Mouse (Mus musculus): ENCODE results near the gene Rmnd1. TPM values are rescaled to one million over a fixed set of nuclear protein-coding genes. Genes with fewer than 3 reads are reported as not detected.

Rmnd1 gene
- total RNA-seq, 2 experiments from 2014 or later: 65.8 to 66.0 TPM

DNA sequence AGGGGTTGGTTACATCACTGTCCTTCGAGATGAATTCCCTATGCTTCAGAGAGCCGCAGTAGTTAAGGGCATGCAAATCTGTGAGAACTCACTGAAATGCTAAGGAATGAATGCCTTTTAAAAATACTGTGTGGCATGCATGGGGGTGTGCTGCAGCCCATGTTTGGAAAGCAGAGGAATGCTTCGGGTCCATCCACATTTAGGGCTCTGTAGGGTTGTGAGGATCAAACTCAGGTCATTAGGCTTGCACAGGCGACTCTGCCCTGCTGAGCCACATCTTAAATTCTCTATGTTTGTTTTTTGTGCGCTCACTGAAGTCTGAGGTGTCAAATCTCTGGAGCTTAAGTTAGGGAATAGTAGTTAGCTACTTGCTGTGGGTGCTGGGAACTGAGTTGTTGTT is 41.1 kb downstream of the Rmnd1 start:
- DNase-seq: no peak

DNA sequence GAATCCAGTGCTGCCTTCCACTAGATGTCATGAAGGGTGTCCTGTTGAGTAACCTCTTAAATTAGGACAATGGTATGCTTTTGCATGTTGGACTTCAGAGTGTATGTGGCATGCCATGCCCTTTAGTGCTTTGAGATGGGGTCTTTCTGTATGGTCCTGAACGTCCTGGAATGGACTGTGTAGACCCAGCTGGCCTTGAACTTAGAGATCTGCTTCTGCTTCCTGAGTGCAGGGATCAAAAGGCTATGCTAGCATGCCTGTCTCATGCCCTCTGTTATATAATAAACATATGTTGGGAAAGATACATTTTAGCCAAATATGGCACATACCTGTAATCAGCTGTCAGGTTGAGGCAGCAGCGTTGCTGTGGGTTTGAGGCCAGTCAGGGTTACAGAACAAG is 41.6 kb downstream of the Rmnd1 start:
- DNase-seq: no peak

DNA sequence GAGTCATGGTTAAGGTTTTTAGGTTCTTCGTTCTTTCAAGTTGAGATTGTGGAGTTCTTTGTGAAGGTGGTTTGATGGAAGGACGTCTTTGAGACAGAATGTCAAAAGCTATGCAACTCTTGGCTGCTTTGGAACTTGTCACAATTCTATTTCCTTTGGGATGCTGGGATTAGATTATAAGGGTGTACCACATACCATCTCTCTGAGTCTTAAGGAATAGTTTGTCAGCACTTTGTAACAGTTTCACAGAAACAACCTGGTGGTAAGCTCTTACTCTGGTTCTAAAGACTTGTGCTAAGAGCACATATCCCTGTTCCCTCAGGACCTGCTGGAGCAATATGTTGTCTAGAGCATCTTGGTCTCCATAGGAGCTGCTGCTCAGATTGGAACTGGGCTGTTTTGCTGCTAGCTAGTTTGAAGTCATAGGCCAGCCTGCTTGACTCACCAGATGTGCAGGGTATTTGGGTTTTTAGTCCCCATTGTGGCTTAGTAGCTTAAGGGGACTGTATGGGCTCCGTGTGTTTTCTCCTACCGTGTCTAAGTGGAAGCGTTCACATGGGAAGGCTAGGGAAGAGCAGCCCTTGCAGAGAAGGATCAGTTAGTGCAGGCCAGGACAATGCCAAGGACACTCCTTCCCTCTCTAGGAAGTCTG is 42.6 kb downstream of the Rmnd1 start:
- DNase-seq: no peak

DNA sequence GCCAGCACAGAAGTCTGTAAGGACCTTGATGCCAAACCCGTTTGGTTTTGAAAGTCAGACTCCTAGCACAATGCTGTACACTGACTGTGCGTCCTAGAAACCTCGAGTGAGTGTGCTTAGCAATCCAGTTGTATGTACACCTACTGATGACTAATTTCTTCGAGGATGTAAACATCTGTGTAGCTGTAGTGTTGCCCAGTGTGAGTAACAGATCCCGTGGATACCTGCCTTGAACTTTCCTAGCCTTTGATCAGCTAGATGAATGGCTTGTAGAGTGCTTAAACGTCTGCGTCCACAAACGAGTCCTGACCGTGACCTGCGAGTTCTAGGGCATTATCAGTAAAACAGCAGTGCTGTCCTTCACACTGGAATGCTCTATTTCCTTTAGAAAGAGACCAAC is 43.2 kb downstream of the Rmnd1 start:
- no peak for DNase-seq

DNA sequence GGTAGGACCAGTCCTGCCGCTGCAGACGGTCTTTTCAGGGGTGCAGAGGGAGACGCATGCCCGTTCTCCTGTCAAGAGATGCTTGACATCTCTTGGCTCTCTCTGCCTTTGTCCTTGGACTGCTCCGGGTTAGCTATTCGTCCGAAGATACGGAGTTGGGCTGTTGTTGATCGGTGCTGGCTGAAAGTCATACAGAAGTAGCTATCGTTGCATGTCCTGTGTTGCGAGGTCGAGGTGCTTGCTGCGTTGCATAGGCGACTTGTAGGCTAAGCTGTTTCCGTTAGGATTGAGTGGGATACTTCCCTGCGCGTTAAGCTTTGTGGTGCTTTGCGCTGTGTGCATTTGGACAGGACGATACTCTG is 43.8 kb downstream of the Rmnd1 start:
- peak in 1 of 2 experiments; percentile 57 for DNase-seq

DNA sequence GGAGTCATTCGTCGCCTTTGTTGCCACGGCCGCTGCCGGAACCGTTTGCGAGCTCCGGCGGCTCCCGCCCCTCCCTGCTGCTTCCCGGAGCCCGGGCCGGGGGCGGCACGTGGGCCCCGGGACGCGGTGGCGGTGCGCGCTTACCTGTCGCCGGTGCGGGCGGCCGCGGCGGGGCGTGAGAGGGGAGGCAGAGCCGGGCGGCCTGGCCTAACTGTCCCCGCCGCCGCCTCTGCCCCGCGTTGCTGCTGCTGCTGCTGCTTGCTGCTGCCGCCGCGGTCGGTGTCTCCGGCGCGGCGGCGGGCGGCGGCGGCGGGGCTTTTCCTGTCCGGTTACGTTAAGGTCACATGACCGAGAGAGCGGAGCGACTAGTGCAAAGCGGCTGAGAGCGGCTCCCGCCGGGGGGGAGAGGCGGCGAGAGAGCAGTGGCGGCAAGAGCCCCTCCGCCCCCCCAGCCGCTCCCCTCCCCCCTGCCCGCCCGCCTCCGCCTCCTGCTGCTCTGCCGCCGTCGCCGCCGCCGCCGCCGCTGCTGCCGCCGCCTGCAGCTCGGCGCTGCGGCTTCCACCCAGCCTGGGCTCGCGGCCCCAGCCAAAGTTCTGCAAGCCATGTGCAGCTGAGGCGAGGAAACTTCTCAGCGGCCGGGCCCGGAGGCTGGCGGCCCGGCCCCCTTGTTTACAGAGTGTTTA is 44.3 kb downstream of the Rmnd1 start, which contains the start of gene Zbtb2:
TSS of gene Zbtb2 (minus strand) at position 408 of the 683 bp plus-strand sequence.
- DNase-seq: peak; percentile 69 to 78

DNA sequence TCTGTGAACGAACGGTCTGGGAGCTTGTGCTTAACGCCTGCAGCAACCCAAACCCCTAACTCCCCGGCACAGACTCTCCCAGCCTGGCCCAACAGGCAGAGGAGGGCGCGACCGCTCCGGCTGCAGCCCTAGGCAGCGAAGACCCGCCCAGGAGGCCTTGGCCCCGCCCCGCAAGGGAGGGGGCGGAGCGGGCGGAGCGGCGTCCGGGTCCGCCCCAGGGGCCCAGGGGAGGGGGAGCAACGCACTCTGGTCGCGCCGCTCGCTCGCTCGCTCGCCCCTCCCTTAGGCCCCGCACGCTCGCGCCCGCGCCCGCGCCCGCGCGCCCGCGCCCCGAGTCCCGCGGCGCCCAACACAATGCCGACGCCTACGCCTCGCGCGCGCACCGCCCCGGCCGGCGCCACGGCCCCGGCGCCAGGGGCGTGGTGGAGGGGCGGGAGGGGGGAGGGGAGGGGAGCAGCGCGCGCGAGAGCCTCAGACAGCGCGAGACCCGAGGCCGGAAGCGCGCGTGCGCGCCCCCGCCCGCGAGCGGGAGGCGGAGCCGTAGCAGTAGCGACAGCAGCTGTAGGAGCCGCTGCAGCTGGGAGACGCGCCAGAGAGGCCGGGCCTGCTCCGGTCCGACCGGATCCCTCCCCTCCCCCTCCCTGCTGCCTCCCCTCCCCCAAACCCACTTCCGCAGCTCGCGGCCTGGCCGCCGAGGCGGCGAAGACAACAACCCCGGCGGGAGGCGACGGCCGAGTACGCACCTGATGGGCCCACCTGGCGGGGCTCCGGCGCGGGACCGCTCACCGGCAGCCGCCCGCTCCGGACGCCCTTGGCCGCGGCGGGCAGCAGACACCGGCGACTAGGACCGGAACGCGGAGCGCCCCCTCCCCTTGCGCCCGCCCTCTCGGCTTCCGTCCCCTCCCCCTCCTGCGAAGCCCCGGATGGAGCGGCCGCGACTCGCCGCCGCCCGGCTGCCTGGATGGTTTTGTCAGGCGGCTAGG is 45.3 kb downstream of the Rmnd1 start:
- DNase-seq: peak; percentile 93 to 97

DNA sequence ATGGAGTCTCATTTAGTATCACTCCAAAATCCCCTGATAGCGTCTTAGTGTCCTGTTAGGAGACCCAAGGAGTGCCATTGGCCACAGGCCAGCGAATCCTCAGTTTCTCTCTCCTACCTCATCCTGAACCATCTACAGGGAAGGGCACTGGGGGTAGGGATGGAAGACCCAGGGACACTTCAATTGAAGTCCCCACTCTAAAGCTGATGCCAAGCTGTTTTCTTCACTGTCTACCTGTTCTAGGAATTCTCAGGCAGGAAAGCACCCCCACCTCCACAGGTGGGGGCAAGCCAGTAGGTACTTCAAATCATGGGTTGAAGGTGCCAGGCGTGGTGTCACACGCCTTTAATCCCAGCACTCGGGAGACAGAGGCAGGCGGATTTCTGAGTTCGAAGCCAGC is 47.9 kb downstream of the Rmnd1 start:
- no peak for DNase-seq

DNA sequence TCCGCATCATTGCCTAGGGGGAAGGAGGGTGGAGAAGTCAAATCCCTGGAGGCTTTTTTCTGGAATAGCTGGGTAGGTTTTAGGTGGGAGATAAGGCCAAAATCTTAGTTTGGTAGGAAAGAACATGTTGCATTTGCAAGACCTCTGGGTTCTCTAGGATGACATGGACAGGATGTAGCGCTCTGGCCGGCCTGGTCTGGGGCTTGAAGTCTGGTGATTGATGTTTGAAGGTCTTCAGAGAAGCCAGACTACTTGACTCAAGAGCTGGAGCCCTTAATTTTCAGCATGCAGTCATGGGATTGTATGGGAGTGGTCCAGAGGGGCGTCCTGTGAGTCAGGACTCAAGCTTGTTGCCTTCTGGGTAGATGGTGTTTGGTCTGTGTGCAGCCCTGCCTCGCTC is 51.4 kb downstream of the Rmnd1 start:
- no peak for DNase-seq

DNA sequence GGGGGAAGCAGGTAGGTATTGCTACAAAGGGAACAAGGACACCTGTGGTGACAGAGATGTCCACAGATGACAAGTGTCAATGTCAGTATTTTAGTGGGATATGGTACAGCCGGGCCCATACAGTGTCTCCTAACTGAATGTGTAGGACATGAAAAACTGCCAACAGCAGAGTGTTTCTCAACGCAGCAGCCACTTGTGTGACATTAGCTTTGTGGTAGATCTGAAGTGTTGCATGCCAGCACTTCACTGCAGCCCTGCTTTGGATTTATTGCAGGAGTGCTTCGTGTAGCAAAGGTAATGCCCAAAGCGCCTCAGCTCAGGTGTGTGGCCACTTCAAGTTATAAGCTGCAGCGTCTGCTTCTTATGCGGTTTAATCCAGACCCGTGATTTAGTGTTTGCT is 55.3 kb downstream of the Rmnd1 start:
- no peak for DNase-seq

DNA sequence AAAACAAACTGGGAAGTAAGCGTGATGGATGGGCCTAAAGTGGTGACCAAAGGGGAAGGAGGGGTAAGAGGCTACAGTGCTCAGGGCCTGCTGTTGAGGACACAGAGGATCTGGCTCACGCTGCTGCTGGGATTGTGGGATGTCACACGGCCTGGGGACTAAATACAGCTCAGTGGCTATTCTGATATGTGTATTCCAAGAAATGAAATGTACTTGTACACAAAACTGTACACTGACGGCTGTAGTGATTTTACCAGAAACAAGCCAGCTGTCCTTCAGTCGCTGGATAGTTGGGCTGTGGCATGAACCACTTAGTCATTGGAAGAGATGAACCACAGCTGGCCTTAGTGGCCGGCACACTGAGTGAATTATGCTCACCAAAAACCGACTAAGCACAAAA is 55.7 kb downstream of the Rmnd1 start:
- DNase-seq: peak; percentile 42 to 64

DNA sequence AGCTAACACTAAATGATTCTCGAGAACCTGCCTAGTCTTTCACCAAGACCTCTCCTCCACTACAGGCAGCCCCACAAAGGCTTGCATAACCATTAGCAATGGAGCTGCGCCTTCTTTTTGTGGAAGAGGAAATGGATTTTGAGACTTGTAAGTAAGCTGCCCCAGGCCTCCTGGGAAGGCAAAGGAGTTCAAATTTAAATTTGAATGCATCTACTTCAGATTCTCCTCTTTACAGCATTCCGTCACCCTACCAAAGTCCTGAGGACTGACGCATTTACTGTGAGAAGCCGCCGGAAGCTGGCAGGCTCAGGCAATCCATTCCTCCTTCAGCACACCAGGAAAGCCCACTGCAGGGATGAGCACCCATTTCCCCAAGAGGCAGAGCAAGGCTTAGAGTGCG is 56.9 kb downstream of the Rmnd1 start:
- no peak for DNase-seq

DNA sequence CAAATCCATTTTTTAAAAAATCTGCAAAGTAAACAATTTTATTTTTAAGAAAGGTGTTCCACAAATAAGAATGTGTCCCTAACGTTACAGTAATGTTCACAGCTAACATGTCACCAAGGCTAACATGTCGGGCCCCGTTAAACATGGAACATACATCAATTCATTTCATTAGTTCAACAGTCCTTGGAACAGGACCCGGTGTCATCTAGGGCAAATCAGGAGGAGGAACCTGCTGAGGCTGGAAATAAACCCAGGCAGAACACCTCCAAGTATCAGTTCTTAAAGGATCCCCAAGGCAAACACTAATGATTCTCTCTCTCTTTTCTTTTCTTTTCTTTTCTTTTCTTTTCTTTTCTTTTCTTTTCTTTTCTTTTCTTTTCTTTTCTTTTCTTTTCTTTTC is 57.5 kb downstream of the Rmnd1 start:
- no peak for DNase-seq

DNA sequence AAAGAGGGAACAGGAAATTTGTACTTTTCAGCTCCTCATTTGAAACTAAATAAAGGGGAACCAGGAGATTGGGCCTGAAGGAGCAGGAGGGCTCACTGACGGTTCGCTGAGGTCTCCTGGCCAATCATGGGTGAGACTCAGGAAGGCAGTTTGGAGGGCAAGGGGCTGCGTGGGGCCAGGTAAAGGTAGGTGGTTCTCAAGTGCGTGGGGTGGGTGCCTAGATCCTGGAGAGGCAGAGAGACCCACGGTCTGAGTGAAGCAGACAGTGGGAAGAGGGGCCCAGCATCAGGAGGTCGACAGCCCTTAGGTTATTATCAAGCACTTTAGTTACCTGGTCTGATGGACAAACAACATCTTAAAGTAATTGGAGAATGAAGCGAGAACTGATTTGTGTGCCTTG is 57.9 kb downstream of the Rmnd1 start:
- DNase-seq: no peak

DNA sequence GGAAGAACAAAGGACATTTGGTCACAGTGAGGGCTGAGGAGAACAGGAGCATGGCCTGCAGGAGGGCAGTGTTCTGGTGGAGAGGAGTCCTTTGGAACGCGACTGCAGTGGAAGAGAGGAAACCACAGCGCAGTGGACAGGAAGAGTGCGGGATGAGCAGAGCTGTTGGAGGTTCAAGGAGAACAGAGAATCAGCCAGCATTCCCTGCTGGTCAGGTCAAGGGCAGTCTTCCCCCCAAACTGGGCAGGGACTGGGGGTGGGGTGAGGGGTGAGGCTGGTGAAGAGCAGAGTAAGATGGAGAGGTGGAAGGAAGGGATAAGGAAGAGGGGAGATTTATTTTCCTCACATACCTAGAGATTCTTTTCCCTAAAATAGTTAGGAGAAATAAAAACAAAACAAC is 58.6 kb downstream of the Rmnd1 start:
- DNase-seq: no peak

DNA sequence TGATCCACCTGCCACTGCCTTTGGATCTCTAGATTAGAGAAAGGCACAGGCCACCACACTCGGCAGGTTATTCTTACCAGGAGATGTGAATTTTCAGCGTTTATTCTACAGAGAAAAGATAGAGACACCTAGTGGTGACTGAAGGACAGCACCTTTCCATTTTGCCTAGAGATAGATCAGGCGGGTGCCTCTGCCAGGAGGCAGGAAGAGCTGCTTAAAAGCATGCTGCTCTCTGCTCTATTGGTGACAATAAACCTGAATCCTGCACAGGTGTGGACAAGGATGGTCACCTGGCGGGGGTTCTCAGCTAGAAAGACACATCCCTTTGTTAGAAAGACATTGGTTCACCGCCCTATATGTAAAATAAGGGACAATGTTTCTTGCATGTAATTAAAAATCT is 60.2 kb downstream of the Rmnd1 start:
- DNase-seq: peak; percentile 28 to 51

DNA sequence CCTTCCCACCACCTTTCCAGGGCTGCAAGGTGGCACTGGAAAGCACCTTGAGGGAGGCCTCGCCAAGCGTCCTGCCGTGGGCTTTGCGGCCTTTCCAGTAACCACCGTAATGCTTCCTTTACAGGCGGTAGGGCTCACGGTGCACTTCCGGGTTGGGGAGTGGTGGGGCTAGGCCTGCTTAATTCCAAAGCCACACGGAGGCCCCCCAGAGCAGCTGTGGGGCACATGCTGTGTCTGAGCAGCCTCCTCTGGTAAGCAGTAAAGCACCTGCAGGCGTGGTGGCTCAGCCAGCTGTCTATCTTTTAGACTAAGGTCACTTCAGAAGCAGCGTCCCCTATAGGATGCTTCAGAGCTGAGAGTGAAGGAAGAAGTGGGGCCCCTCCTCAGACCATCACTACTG is 62.1 kb downstream of the Rmnd1 start:
- DNase-seq: no peak

DNA sequence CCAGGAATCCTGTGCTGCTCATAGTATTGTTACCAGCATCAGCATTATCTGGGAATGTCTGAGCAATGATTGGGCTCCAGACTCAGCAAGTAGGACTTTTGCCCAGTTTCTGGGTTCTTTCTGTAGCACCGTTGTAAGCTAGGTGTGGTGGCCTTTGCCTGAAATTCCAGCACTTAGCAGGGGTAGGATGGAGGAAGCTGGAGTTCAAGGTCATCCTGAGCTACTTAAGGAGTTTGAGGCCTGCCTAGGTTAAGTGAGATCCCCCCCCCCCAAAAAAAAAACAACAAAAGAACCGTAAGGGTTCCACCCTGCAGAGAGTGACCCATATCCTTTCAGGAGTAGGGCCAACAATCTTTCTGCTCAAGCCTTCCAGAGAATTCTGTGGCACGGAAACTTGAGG is 67.6 kb downstream of the Rmnd1 start:
- no peak for DNase-seq

DNA sequence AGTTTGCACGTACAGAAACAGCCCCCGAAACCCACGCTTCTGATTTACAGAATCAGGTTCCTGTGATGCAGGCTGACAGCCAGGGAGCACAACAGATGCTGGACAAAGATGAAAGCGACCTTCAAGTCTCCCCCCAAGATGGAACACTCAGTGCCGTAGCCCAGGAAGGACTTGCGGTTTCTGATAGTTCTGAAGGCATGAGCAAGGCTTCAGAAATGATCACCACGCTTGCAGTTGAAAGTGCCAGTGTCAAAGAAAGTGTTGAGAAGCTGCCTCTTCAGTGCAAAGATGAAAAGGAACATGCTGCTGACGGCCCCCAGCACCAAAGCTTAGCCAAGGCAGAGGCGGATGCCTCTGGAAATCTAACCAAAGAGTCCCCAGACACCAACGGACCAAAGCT is 74.8 kb downstream of the Rmnd1 start:
- no peak for DNase-seq

DNA sequence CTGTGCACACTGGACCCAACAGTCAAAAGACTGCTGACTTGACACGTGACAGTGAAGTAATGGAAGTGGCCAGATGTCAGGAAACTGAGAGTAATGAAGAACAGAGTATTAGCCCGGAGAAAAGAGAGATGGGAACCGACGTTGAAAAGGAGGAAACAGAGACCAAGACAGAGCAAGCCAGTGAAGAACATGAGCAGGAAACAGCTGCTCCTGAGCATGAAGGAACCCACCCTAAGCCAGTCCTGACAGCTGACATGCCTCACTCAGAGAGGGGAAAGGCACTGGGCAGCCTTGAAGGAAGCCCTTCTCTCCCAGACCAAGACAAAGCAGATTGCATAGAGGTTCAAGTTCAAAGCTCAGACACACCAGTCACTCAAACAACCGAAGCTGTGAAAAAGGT is 75.5 kb downstream of the Rmnd1 start:
- no peak for DNase-seq

DNA sequence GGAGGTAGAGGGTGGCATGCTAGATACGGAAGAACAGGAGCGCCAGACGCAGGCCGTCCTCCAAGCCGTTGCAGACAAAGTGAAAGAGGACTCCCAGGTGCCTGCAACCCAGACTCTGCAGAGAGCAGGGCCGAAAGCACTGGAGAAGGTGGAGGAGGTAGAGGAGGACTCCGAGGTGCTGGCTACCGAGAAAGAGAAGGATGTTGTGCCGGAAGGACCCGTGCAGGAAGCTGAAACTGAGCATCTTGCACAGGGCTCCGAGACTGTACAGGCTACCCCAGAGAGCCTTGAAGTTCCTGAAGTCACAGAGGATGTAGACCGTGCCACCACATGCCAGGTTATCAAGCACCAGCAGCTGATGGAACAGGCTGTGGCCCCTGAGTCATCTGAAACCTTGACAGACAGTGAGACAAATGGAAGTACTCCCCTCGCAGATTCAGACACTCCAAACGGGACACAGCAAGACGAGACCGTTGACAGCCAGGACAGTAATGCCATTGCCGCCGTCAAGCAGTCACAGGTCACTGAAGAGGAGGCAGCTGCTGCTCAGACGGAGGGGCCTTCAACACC is 76.2 kb downstream of the Rmnd1 start:
- no peak for DNase-seq

DNA sequence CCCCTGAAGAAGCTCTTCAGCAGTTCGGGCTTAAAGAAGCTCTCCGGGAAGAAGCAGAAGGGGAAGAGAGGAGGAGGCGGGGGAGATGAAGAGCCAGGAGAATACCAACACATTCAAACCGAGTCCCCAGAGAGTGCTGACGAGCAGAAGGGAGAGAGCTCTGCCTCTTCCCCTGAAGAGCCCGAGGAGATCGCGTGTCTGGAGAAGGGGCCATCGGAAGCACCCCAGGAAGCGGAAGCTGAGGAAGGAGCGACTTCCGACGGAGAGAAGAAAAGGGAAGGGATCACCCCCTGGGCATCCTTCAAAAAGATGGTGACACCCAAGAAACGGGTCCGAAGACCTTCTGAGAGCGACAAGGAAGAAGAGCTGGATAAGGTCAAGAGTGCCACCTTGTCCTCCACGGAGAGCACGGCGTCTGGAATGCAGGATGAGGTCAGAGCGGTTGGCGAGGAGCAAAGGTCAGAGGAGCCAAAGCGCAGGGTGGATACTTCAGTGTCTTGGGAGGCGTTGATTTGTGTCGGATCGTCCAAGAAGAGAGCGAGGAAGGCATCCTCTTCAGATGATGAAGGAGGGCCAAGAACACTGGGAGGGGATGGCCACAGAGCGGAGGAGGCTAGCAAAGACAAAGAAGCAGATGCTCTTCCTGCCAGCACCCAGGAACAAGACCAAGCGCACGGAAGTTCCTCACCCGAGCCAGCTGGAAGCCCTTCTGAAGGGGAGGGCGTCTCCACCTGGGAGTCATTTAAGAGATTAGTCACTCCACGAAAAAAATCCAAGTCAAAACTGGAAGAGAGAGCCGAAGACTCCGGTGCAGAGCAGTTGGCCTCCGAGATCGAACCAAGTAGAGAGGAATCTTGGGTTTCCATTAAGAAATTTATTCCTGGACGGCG is 77.6 kb downstream of the Rmnd1 start:
- DNase-seq: peak in 1 of 2 experiments; percentile 37

Data from heart, adult 18-20 months (tissue).